Mouse (Mus musculus): ENCODE measurements at regions not wholly inside any gene's neighbourhood (a gene's known extent, or its start where the extent isn't known, plus 50 kb on each side); places are given as distances from the start of the nearest gene placed in this dataset.

DNA sequence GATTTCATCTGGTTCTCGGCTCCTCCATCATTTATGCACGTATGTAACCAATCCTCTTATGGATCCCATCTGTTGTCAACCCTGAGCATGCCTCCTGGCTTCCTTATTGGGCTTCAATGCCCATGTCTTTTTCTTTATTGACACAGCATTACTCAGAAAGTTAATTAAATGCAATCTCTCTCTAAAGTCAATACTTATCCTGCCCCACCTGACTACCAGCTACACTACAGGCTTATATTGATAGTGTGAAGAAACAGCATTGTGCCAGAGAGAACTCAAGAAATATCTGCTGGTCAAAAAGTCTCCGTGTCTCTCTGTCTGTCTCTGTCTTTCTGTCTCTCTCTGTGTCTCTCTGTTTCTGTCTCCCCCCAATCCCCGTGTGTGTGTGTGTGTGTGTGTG lies 194.7 kb upstream of the Rfx3 start:
- DNase-seq, result no peak

DNA sequence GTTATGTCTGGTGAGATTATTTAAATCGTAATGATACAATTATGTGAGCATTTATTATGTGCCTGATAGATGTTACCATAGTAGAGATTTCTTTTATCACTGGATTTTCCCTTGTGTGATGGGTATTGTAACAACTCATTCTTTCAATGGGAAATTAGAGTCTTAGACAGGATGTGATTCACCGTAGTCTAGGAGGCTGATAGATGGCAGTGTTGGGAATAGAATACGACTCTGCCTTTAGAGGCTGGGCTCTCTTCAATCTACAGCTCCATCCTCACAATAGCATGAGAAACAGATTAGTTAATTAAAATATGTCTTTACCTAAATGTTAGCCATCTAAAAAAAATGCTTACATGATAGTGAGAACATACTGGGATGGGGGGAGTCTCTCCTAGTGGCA lies 192.8 kb upstream of the Rfx3 start:
- DNase-seq, result no peak

DNA sequence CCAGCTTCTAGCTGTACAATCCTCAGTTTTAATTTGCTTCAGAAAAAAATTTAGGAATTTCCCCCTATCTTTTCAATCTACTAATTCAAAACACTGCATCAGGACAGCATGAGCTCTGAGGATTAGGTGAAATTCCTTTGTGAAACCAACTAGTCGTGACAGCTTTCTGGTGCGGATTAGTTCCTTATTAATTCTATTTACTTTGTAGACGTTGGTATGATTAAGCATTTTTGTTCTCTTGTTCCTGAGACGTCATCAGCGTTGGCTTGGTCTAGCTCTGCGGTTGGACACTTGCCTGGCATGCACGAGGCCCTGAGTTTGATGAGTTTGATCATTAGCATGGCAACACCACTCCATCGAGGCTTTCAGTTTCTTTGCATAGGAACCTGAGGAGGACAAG lies 188.4 kb upstream of the Rfx3 start:
- DNase-seq, result no peak

DNA sequence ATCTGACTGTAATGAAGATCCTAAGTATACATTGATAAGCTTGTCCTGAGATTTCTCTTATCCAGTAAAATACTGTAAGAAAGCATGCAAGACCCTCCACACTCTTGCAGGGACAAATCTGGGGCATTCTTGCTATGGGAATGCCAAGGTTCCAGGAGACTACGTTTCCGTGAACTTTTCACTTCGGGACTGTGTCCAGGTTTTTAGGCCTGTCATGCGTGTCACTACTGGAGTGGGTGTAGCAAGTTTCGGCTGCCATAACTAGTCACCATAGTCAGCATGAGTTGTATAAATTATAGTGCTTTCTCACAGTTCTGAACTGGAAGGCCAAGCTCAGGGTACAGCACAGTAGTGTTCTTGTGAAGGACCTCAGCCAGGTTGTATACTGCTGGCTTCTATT lies 185.9 kb upstream of the Rfx3 start:
- DNase-seq, result no peak

GRCm38 (mm10) chr19:28192248-28192647 lies 181.3 kb upstream of the Rfx3 start:
- no peak for DNase-seq

GRCm38 (mm10) chr19:28191428-28192116 lies 180.6 kb upstream of the Rfx3 start:
- no peak for DNase-seq

GRCm38 (mm10) chr19:28190250-28190649 lies 179.3 kb upstream of the Rfx3 start:
- DNase-seq, result no peak

GRCm38 (mm10) chr19:28188363-28188762 lies 177.4 kb upstream of the Rfx3 start:
- DNase-seq, result no peak

DNA sequence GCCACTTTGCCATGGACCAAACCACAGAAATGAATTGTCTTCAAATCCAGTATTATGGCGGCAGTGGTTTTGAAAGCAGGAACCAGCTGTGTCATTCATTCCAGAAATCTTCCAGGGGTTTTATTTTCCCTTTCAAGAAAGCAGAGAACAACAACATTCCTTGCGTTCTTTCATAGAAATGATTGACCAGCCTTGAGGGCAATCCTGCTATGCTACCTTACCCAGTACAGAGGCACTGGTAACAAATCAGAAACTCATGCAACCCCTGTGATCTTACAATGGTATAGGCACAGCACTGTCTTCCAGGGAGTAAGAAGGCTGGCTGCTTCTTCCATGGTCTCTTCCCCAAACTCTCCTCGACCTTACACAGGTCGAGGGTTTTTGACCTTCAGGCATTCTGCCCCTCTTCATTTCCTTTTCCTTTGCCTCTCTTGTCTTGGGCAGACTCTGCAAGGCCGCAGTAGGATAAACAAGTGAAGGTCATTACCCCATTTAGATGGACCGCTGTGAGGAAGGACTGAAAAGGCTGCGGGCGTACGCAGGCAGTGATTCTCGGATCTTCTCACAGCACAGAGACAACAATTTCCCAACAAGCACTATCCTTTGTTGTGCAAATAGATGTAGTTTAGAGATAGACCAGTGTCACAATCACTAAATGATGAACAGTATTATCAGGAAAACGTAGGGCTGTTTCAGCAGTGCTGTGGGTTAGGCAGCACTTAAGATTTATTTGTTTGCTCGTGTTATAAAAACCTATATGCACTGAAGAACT lies 171.6 kb upstream of the Rfx3 start:
- DNase-seq, result no peak

DNA sequence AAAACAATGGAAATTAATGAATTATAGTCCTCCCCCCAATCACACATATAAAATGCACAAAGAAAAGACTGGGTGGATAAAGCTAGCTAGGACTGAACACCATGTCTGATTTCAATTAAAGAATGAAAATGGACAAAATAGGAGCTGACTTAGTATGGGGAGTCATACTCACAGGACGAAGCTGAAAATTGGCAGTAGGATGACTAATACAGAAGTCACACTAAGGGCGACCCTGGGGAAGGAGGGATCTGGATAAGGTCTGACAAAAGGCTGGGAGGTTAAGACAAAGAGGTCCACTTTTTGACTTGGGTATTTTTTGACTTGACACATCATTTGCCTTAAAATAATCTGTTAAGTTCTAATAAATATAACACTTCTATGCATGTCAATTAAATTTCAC lies 170.2 kb upstream of the Rfx3 start:
- DNase-seq, result no peak

DNA sequence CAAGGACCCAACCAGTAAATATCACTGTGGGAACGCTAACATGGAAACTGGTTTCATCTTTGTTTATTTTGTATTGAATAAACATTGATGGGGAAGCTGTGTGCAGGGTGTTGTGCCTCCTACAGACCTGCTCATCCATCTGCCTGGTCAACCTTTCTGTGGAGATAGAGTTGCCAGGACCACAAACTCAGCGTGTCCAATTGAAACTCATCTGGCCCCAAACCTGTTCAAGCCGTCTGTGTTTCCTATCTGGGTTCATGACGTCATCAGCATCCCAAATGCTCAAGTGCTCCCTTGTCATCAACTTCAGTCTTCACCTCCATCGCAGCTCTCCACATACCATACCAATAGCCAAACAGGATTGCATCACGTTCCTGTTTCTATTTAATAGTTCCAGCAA lies 167.1 kb upstream of the Rfx3 start:
- no peak for DNase-seq

- DNase-seq, result no peak
Observed at GRCm38 (mm10) chr19:28176821-28177220, 165.9 kb upstream of the Rfx3 start.

DNA sequence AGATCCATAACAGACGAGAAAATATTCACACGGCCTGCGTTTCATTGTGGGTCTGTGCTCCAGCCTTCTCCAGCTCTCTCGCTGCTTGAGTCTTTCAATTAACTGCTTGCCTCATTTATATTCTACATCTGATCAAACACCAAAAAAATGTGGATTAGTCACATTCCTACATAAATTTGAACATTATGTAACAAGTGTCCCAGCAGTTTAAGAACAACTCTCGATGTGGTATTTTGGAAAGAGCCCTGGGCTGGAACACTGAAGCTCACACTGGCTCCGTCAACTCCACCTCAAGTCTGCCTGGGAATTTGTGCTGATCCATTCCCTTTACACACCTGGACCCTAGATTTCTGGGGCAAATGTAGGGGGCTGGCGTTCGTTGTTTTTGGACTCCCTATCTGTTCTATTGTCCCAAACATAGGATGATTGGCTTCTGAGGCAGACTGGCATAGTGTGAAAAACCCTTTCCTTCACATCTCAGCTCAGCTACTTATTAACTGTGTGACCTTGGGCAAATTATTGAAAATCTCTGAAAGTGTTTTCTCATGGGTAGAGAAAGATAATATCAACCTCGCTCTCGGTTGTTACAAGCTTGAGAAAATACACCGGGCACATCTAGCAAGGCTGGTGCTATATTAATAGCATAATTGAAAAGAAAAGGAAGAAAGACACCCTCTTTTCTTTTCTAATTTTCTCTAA lies 161.0 kb upstream of the Rfx3 start:
- DNase-seq, result no peak

- no peak for DNase-seq
Observed at GRCm38 (mm10) chr19:28167451-28168165, 156.6 kb upstream of the Rfx3 start.

- no peak for DNase-seq
Observed at GRCm38 (mm10) chr19:28166626-28167025, 155.7 kb upstream of the Rfx3 start.

DNA sequence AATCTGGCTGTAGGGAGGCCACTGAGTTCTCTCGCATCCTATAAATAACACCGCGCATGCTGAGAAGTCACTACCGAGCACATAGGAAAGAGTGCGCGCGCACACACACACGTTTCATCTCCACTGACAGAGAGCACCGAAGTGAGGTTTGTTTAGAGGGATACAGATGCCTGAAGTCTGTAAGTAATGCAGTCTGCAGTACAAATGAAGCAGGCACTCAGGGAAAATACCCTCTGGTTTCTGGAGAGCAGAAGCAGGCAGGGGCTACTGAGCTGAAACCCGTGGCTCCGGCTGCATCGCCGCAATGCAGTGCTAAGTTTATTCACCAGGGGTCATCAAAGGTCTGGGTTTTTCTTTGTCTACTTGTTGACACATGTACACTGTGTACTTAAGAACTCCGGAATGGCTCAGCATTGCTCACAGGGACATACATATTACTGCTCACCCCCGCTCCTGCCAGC lies 155.0 kb upstream of the Rfx3 start:
- peak; percentile 72 for DNase-seq

DNA sequence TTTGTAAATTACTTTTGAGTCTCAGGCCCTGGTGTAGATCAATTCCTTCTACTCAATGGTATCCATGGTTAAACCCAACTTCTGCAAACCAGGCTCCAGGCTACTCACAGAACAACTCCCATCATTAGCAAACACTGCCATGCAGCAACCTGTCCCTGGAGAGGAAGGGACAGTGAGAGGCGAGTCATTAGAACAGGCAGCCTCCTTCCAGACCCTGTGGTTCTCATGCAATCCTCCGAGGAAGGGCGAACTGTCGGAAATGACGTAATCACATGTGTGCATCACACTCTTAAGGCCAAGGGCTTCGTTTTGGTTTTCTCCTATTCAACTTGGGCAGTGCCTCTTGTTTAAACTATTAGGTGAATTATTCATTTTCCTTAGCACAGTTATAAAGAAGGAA lies 152.2 kb upstream of the Rfx3 start:
- no peak for DNase-seq

GRCm38 (mm10) chr19:28160582-28160981 lies 149.6 kb upstream of the Rfx3 start:
- no peak for DNase-seq

DNA sequence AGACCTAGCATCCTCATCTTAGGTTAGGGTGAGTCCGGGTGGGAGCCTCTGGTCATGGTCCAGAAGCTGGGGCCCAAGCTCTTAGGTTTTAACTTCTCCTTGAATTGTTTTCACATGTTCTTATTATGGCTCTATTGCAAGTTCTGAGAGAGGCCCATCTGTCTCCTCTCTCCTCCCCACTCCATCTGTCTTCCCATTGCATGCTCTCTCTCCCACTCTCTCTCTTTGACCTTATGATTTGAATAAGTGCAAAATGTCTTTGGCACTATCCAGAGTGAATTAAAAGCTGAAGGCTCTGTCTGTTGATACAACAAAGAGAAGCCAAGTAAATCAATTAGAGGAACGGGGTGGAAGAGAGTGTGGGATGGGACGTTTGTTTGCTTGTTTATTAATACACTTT lies 146.2 kb upstream of the Rfx3 start:
- no peak for DNase-seq

DNA sequence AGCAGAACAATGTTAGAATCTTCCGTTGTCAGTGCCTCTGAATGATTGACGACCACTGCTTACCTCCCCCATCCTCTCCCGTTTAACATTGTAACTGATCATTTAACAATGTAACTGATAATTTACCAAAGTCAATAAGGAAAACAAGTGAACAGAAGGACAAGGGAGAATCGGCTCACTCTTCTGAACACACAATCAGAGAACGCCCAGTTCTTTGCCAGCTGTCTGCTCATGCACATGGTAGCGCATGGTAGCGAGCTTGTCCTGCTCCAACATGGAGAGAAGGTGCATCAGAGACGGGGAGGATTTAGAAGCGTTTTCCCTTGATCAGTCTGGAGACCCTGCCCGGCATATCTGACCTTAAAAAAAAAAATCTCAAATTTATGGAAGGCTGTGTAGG lies 126.6 kb upstream of the Rfx3 start:
- DNase-seq, result no peak

DNA sequence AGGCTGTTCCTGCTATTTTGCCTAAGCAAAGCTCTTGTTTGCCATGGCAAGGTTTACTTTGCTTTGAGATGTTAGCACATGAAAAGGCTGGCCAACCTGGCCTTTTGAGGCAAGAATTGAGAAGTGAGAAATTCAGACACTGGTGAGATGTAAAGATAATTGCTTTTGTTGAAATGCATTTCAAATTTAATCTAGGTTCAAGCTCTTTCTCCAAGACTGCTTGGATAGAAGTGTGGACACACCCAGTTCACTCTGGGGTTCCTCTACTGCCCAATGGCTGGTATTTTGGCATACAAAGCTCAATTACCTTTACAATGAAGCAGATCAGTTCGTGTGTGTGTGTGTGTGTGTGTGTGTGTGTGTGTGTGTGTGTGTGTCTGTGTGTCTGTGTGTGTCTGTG lies 123.8 kb upstream of the Rfx3 start:
- no peak for DNase-seq
